Mouse (Mus musculus) kidney, embryonic 15.5 days (tissue): ENCODE results near the gene Cdk9. TPM values are rescaled to one million over a fixed set of nuclear protein-coding genes. Genes with fewer than 3 reads are reported as not detected.

ENCODE experiments used
- ATAC-seq: fragments of 200-750 bp; cut with Nextera tagmentation; replicated peaks from 2 replicates; pipeline ENCODE4 v1.8.0; 2017; ENCODE audit warnings: moderate TSS enrichment; ENCODE audit not compliant: low FRiP score
- H3K27ac ChIP-seq: fragments of 300-500 bp; sonication (generic); 2 replicates; pipeline ENCODE4 v1.5.1; 2015; ENCODE audit warnings: mild to moderate bottlenecking, inconsistent platforms
- H3K27me3 ChIP-seq: fragments of 300-500 bp; sonication (generic); 2 replicates; pipeline ENCODE4 v1.6.1; 2015; ENCODE audit warnings: inconsistent platforms
- H3K36me3 ChIP-seq: fragments of 300-500 bp; sonication (generic); 2 replicates; pipeline ENCODE4 v1.6.1; 2015; ENCODE audit warnings: inconsistent platforms
- H3K4me1 ChIP-seq: fragments of 300-500 bp; sonication (generic); 2 replicates; pipeline ENCODE4 v1.6.1; 2015; ENCODE audit warnings: inconsistent platforms
- H3K4me2 ChIP-seq: fragments of 300-500 bp; sonication (generic); 2 replicates; pipeline ENCODE4 v1.6.1; 2015; ENCODE audit warnings: moderate library complexity, mild to moderate bottlenecking, inconsistent platforms
- H3K4me3 ChIP-seq: fragments of 300-500 bp; sonication (generic); replicated peaks from 2 replicates; pipeline ENCODE4 v1.5.1; 2015; ENCODE audit warnings: mild to moderate bottlenecking, inconsistent platforms
- H3K9ac ChIP-seq: fragments of 300-500 bp; sonication (generic); 2 replicates; pipeline ENCODE4 v1.6.1; 2015; ENCODE audit warnings: mild to moderate bottlenecking, inconsistent platforms
- H3K9me3 ChIP-seq: fragments of 300-500 bp; sonication (generic); replicated peaks from 2 replicates; pipeline ENCODE4 v1.6.1; 2016; ENCODE audit warnings: inconsistent platforms
- WGBS: fragments of 180-500 bp; shearing (Covaris S2); methylation state at CpG from one replicate; pipeline ENCODE4 v1.1.7; 2015; ENCODE audit warnings: mixed read lengths; 5-methylcytosine and 5-hydroxymethylcytosine counted together
- polyA plus RNA-seq: library from polyadenylated mRNA; unstranded; fragments of >200 nt; fragmentation: Nextera tagmentation; extraction: Ambion mirVana; gene quantifications from 2 replicates; pipeline ENCODE4 v1.2.1, GENCODE M21; 2015

The Cdk9 gene
- polyA plus RNA-seq, 1 experiment from 2014 or later, result 118 TPM

DNA sequence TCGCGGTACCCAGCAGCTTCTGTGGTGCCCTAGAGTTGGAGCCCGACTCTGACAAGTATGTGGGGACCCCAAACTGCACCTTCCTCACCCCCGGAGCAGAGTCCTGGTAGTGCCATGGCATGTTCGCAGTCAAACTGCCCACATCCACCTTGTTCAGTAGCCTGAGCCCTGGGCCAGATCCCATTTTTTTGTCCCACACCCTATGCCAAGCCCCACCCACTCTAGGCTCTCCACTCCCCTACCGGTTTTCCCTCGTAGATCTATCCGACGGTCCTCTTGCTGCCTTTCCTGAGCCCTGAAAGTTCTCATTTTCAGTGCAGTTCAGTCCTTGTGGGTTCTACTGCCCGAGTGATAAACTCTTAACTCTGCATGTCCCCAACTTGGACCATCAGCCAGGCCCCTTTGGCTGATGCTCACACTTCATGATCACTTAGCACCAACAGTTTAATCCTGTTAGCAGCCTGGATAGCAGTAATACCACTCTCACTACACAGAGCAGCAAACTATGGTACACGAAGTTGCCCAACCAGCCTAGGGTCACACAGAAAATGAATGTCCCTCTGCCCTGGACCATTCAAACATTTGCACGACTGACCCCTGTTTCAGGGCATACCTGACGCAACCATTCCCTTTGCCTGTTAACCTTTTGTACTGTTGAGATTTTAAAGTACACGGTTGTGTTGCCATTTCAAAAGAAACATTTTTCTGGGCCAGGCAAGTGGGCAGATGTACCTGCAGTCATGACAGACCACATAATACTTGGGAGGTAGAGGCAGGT lies 11.7 kb downstream of the Cdk9 start:
- H3K9me3 ChIP-seq, result no peaks in the 10 kb centered on the region
- H3K4me2 ChIP-seq, result no peak overlapping the region
- H3K4me1 ChIP-seq, result peaks cover 12% of the 10 kb centered on the region; the same call in 1 of the 2 replicates
- 83% methylated on average over 14 of the region's 14 CpGs for WGBS
- no peak overlapping the region for H3K9ac ChIP-seq
- H3K4me3 ChIP-seq, result no peak overlapping the region
- ATAC-seq, result no peak
- H3K36me3 ChIP-seq, result peaks cover 41% of the 10 kb centered on the region
- H3K27ac ChIP-seq, result 0 out of 2 replicates have a peak overlapping the region, but pooled peaks have one; percentile 27
- no peaks in the 10 kb centered on the region for H3K27me3 ChIP-seq

DNA sequence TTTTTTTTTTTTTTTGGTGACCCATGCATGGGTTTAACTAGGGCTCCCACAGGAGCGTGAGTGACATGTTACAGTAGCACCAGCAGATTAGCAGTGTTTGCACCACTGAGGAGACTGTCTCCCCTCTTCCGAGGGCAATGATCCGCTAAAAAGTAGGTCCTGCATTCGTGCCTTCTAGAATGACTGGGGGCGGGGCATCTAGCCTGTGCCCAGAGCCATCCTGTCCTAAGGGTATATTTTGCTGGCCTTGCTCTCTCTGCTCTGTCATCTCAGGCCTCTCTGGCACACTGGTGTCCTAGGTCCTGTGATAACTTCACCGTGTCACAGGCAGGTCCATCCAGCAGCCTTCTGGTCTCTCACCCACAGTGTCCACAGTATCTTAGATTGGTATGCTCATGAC lies 13.2 kb downstream of the Cdk9 start:
- 59% methylated on average over 6 of the region's 6 CpGs for WGBS
- H3K4me3 ChIP-seq, result no peak overlapping the region
- H3K4me1 ChIP-seq, result peaks cover 13% of the 10 kb centered on the region; the same call in 1 of the 2 replicates
- H3K4me2 ChIP-seq, result no peak overlapping the region
- H3K9ac ChIP-seq, result no peak overlapping the region
- no peaks in the 10 kb centered on the region for H3K9me3 ChIP-seq
- 0 out of 2 replicates have a peak, but pooled peaks have one; percentile 20 for ATAC-seq
- peaks cover 26% of the 10 kb centered on the region for H3K36me3 ChIP-seq
- no peak overlapping the region for H3K27ac ChIP-seq
- no peaks in the 10 kb centered on the region for H3K27me3 ChIP-seq

DNA sequence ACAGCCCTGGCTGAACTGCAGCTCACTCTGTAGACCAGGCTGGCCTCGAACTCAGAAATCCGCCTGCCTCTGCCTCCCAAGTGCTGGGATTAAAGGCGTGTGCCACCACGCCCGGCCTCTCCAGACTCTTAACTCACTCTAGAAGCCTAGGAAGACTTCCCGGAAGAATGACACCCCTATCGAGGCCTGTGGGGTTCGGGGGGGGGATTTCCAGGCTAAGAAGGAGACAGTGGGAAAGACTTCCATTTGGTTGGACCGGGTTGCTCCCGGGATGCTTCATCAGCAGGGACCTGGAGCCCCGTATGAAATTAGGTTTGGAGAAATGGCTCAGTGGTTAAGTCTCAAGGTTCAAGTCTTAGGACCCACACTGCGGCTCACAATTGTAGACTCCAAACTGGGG lies 18.2 kb downstream of the Cdk9 start:
- WGBS, result 83% methylated on average over 12 of the region's 12 CpGs
- Histone ChIP-seq H3K27ac (peak overlapping the region; percentile 89), H3K4me3 (peak overlapping the region; percentile 77), H3K9ac (peak overlapping the region; percentile 49; the same call in 1 of the 2 replicates), H3K9me3 (no peaks in the 10 kb centered on the region), H3K4me2 (peak overlapping the region; percentile 87), H3K4me1 (peaks cover 32% of the 10 kb centered on the region), H3K36me3 (peaks cover 4% of the 10 kb centered on the region; the same call in 1 of the 2 replicates), H3K27me3 (no peaks in the 10 kb centered on the region)
- no peak for ATAC-seq

DNA sequence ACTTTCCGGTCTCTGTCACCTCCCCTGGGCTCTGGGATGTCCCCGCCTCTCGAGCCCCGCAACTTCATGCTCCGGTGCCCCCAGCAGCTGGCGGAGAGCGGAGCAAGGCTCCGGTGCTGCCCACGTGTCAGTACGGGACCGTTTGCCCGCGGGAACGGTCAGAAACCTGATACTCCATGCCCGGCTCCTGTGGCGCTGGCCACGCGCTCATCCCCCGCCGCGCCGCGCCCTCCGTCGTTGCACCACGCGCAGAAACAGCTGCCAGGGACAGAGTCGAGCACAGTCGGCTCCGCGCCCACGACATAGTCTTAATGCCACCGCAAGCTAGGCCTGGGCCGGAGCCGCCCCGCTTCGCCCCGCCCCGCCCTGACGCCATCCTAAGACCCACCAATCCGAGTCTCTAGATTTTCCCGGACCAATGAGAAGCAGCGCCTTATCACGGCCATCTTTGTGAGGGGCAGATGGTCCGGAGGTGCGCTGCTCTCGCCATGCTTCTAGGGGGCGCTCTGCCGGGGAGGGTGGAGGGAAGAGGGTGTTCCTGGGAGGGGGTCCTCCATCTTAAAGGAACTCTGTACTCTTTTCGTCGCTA lies 19.0 kb downstream of the Cdk9 start:
- Histone ChIP-seq H3K4me1 (peaks cover 34% of the 10 kb centered on the region), H3K4me2 (peak overlapping the region; percentile 87)
- WGBS, result under 1% methylated on average over 51 of the region's 51 CpGs

DNA sequence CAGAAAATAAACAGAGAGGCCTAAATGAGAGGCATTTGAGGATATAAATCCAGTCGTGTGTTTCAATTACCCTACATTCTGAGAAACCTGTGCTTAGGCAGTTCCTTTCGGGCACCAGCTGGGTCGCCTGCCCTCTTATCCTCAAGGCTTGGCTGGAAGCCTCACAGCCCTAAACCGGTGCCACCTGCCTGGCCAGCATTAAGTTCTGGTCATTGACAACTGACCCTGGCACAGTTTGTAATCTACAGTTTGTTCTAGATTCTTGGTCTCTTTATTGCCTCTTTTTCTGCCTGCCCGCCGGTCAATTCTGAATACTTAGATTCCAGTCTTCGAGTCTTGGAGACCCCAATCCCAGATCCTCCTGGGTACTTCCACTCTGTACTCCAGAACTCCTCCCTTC lies 19.6 kb downstream of the Cdk9 start:
- peak overlapping the region; percentile 77 for H3K4me3 ChIP-seq
- peak overlapping the region; percentile 87 for H3K4me2 ChIP-seq
- no peaks in the 10 kb centered on the region for H3K27me3 ChIP-seq
- peak overlapping the region; percentile 89 for H3K27ac ChIP-seq
- WGBS, result 13% methylated on average over 7 of the region's 7 CpGs
- H3K4me1 ChIP-seq, result peaks cover 34% of the 10 kb centered on the region
- H3K9ac ChIP-seq, result peak overlapping the region; percentile 88
- ATAC-seq, result no peak
- peaks cover 8% of the 10 kb centered on the region for H3K36me3 ChIP-seq
- H3K9me3 ChIP-seq, result no peaks in the 10 kb centered on the region

More for the DNA sequence above, 19.0 kb downstream of the Cdk9 start:
- ATAC-seq, result peak; percentile 98
- Histone ChIP-seq H3K9me3 (no peaks in the 10 kb centered on the region), H3K36me3 (peaks cover 4% of the 10 kb centered on the region; the same call in 1 of the 2 replicates), H3K27ac (peak overlapping the region; percentile 89), H3K9ac (peak overlapping the region; percentile 88), H3K27me3 (no peaks in the 10 kb centered on the region), H3K4me3 (peak overlapping the region; percentile 77)

DNA sequence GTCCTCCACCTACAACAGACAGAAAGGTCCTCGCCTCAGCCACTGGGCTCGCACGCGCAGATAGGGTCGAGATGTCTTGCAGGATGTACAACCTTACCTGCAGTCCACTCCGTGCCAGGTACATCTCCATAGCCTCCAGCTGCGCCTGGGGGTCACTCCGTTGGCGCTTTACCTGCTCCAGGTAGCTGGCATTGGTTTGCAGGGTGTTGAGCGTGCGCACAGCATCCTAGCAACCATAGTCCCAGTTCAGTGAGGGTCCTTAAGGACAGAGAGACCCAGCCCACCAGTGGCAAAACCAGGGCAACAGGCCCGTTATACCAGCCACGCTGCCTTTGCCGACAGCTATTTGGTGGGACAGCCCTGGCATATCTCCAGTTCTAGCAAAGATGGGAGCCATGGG lies 20.4 kb downstream of the Cdk9 start:
- H3K9me3 ChIP-seq, result no peaks in the 10 kb centered on the region
- H3K4me2 ChIP-seq, result peak overlapping the region; percentile 87
- no peak for ATAC-seq
- H3K36me3 ChIP-seq, result peaks cover 16% of the 10 kb centered on the region
- WGBS, result 94% methylated on average over 14 of the region's 14 CpGs
- no peak overlapping the region for H3K27ac ChIP-seq
- no peak overlapping the region for H3K9ac ChIP-seq
- H3K4me3 ChIP-seq, result peak overlapping the region; percentile 77
- H3K4me1 ChIP-seq, result peaks cover 34% of the 10 kb centered on the region
- H3K27me3 ChIP-seq, result no peaks in the 10 kb centered on the region

DNA sequence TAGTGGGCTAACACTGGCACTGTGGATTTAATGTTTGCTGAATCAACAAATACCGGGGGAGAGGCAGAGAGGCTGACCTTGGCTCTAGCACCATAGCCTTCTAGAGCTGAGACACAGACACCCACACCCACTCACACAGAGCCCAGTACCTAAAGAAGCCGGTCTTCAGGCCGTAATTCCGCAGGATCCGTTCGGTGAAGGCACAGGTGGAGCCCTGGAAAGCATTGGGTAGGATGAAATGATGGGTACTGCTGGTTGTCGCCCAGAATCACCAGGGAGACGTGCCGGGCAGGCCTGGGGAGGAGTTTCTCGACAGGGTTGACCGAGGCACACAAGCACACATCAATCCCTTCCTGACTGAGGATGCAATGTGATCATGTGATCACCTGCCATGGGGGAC lies 21.8 kb downstream of the Cdk9 start:
- Histone ChIP-seq H3K27me3 (no peaks in the 10 kb centered on the region), H3K4me3 (no peak overlapping the region), H3K4me1 (peaks cover 34% of the 10 kb centered on the region), H3K4me2 (no peak overlapping the region), H3K27ac (no peak overlapping the region), H3K9ac (no peak overlapping the region; the same call in 1 of the 2 replicates), H3K36me3 (peaks cover 30% of the 10 kb centered on the region), H3K9me3 (no peaks in the 10 kb centered on the region)
- WGBS, result 72% methylated on average over 11 of the region's 11 CpGs
- ATAC-seq, result no peak

DNA sequence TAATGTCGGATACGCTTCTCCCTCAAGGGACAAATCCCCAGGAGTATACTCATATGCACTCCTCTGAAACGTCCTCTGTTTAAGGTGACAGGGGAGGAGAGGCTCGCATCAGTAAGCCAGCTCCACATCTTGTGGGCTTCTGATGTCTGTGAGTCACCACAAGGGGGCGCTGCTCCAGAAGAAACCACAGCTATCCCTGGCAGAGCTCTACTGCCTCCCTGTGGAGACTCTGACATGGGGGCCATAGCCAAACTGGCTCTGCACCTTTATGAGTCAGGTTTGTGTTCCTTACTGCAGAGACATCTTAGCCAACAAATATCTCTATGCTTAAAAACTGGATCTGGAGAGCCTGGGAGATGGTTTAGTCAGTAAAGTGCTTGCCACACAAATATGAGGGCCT lies 23.5 kb downstream of the Cdk9 start:
- H3K4me2 ChIP-seq, result no peak overlapping the region
- H3K27ac ChIP-seq, result no peak overlapping the region
- peaks cover 47% of the 10 kb centered on the region for H3K36me3 ChIP-seq
- H3K4me1 ChIP-seq, result peaks cover 30% of the 10 kb centered on the region
- no peaks in the 10 kb centered on the region for H3K9me3 ChIP-seq
- H3K9ac ChIP-seq, result no peak overlapping the region
- no peak for ATAC-seq
- H3K27me3 ChIP-seq, result no peaks in the 10 kb centered on the region
- H3K4me3 ChIP-seq, result no peak overlapping the region
- WGBS, result 24% methylated on average over 5 of the region's 5 CpGs

DNA sequence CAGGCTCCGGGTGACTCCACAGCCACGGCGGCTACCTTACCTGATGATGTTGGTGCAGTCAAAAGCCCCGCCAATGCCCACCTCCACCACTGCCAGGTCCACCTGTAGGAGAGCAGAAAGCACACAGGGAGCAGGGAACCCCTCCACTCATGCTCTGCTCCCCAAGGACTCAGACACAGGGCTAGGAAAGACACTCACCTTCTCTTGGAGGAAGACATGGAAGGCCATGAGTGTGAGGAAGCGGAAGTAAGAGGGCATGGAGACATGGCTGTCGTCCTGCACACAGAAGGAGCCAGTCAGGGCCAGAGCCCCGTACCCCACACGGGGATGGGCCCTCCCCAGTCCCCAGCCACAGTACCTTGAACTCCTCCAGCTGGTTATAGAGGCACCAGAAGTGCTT lies 25.3 kb downstream of the Cdk9 start:
- no peak for ATAC-seq
- Histone ChIP-seq H3K9ac (no peak overlapping the region), H3K9me3 (no peaks in the 10 kb centered on the region), H3K4me3 (no peak overlapping the region), H3K27me3 (no peaks in the 10 kb centered on the region), H3K4me1 (peaks cover 22% of the 10 kb centered on the region), H3K4me2 (no peak overlapping the region), H3K36me3 (peaks cover 65% of the 10 kb centered on the region), H3K27ac (no peak overlapping the region)
- 92% methylated on average over 8 of the region's 8 CpGs for WGBS

DNA sequence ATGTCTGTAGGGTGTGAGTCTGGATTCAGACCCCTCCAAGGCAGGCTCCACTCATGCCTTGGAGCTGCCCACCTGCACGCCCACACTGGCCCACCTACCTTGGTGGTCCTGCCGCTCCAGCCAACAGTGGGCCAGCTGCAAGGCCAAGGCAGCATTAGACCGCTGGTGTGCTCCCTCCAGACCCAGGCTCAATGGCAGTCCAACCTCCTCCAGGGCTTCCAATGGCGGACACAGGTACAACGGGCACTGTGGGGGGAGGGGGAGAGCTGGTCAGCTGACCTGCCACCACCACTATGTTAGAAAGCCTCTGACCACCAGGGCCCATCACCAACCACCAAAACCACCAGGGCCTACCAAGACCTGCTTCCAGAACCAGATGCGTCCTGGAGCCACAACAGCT lies 26.2 kb downstream of the Cdk9 start:
- no peak overlapping the region for H3K4me2 ChIP-seq
- H3K9me3 ChIP-seq, result no peaks in the 10 kb centered on the region
- no peak overlapping the region for H3K9ac ChIP-seq
- H3K36me3 ChIP-seq, result peaks cover 70% of the 10 kb centered on the region
- 94% methylated on average over 6 of the region's 6 CpGs for WGBS
- no peak overlapping the region for H3K27ac ChIP-seq
- ATAC-seq, result no peak
- no peak overlapping the region for H3K4me3 ChIP-seq
- H3K27me3 ChIP-seq, result no peaks in the 10 kb centered on the region
- H3K4me1 ChIP-seq, result peaks cover 19% of the 10 kb centered on the region

DNA sequence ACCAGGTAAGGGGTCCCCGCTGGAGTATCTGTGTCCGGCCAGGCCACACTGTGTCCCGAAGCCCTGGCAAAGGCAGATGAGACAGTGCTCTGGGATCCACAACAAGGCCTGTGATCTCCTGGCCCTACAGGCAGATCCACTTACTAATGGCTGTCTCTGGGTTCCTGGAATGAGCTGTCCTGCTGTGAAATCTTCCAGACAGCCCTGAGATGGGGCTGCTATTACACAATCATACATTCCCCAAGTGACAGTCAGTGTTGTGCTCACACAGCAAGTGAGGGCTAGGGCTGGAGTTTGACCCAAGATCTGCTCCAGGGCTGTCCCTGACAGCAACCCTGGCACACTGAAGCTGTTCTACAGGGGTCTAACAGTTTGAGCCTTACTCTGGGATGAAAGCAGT lies 27.1 kb downstream of the Cdk9 start:
- Histone ChIP-seq H3K4me1 (peaks cover 13% of the 10 kb centered on the region), H3K27ac (no peak overlapping the region), H3K9ac (no peak overlapping the region), H3K27me3 (no peaks in the 10 kb centered on the region), H3K4me3 (no peak overlapping the region), H3K36me3 (peaks cover 75% of the 10 kb centered on the region), H3K9me3 (no peaks in the 10 kb centered on the region), H3K4me2 (no peak overlapping the region)
- ATAC-seq, result no peak
- 93% methylated on average over 3 of the region's 3 CpGs for WGBS

DNA sequence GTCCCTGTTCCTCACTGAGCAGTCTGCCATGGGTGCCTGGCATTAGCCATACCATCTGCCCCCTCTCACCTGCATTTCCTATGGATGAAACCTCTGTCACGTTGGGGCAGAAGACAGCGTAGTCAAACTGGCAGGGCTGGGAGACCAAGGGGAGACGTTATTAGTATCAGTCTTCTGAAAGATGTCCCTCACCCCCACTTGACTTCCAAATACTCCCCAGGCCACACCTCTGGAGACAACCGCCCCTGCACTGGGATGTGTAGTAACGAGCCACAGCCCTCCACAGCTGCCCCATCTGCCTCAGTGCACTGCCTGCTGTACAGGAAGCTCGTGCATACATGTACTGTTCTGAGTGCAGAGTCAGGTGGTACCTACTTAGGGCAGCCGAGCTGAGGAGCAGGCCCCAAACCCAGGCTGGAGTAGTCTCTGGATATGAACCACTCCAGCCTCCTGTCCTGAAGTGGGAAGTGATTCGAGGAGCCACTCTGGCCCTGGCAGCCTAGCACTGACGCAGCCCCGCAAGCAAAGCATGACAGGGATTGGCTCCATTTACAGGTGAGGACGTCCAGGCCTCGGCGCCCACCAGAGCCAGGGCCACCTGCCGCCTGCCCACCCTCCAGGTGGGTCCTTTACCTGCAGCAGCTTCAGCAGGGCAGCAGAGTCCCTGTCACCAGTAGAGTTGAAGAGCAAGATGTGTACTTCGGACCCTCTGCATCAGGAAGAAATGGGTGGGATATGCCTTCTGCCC lies 28.0 kb downstream of the Cdk9 start:
- no peak overlapping the region for H3K4me3 ChIP-seq
- H3K27ac ChIP-seq, result no peak overlapping the region
- no peak for ATAC-seq
- no peak overlapping the region for H3K9ac ChIP-seq
- H3K4me1 ChIP-seq, result peaks cover 14% of the 10 kb centered on the region
- no peaks in the 10 kb centered on the region for H3K27me3 ChIP-seq
- H3K4me2 ChIP-seq, result no peak overlapping the region
- WGBS, result 89% methylated on average over 15 of the region's 15 CpGs
- H3K36me3 ChIP-seq, result peaks cover 75% of the 10 kb centered on the region
- no peaks in the 10 kb centered on the region for H3K9me3 ChIP-seq
